Mouse (Mus musculus) G1E (cell line): ENCODE data around the gene Arsk.

Experiments
- CTCF ChIP-seq: IDR thresholded peaks from 2 replicates; pipeline ENCODE4 v1.5.1; 2012; ENCODE audit warnings: low read depth, low read length, inconsistent platforms, mixed read lengths
- GATA1 ChIP-seq: IDR thresholded peaks from 2 replicates; pipeline ENCODE4 v1.6.1; 2012; ENCODE audit warnings: borderline replicate concordance, low read length, inconsistent platforms, mixed read lengths
- POLR2AphosphoS5 ChIP-seq: IDR thresholded peaks from 2 replicates; pipeline ENCODE4 v1.6.1; 2012; ENCODE audit warnings: low read depth, low read length, inconsistent platforms; ENCODE audit not compliant: insufficient replicate concordance
- TAL1 ChIP-seq: conservative IDR thresholded peaks from 2 replicates; pipeline ENCODE4 v1.6.1; 2012; ENCODE audit warnings: low read depth, low read length, inconsistent platforms, mixed read lengths

DNA sequence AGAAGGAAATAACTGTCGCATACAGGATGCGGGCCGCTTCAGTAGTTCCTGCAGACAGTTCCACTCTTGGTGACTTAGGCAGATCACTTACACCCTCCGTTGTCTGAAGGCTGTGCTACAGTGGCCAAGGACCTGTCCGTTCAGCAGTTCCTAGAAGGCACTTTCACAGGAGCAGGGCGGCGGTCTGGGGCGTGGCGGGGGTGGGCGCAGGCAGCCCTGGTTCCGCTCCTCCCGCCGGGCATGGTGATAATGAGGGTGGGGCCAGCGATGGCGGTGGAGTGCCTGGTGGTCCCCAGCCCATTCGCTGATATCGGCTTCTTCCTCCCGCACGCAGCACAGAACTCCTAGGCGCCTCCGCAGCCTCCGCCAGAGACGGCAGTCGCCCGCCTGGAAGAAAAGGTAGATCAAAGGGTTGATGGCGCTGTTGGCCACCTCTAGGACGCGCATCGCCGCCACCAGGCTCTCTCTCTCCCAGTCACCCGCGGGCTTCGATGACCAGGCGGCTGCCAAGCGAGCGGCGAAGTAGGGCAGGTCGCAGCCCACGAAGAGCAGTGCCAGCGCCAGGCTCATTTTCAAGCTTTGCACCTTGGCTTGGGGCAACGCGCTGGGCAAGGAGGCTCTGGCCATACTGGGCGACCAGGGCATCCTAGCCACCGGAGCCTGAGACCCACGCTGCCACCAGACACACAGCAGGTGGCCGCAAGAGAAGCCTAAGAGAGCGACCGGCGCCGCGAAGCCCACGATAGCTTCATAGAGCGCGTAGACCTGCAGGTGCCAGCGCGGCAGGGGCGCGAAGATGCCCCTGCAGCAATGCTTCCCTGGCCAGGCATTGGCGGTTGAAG, 42.8 kb downstream of the Arsk start:
- TF ChIP-seq CTCF (no peak), GATA1 (no peak), POLR2AphosphoS5 (no peak), TAL1 (no peak)
